Mouse (Mus musculus) E14TG2a.4 (cell line): ENCODE data around the gene Ldhb.

Experiments used
- CTCF ChIP-seq: conservative IDR thresholded peaks from 2 replicates; pipeline ENCODE4 v1.5.1; 2014; ENCODE audit warnings: low read length
- NANOG ChIP-seq: IDR thresholded peaks from 2 replicates; pipeline ENCODE4 v1.6.1; 2014; ENCODE audit warnings: borderline replicate concordance, low read length, mixed read lengths
- POU5F1 ChIP-seq: IDR thresholded peaks from 2 replicates; pipeline ENCODE4 v1.6.1; 2014; ENCODE audit warnings: low read length, borderline replicate concordance

- TF ChIP-seq CTCF (no peak), NANOG (no peak), POU5F1 (no peak)
These were observed 3.9 kb upstream of the Ldhb start for GRCm38 (mm10) chr6:142511516-142512135.
